Mouse (Mus musculus) naive thymus-derived CD4-positive, alpha-beta T cell, adult 5 months (primary cell): ENCODE measurements around the gene Tmem100. TPM values are rescaled to one million over a fixed set of nuclear protein-coding genes. Genes with fewer than 3 reads are reported as not detected.

Experiments used
- polyA plus RNA-seq: library from polyadenylated mRNA; unstranded; fragments of 100-300 nt; shearing (Covaris generic); gene quantifications from one replicate; pipeline ENCODE4 v1.2.1, GENCODE M21; 2017

Tmem100 gene
- not detected for polyA plus RNA-seq

GRCm38 (mm10) chr11:90029841-90030398, at the start of gene Tmem100:
Gene Tmem100 (plus strand): TSS chr11:90030348.

DNA sequence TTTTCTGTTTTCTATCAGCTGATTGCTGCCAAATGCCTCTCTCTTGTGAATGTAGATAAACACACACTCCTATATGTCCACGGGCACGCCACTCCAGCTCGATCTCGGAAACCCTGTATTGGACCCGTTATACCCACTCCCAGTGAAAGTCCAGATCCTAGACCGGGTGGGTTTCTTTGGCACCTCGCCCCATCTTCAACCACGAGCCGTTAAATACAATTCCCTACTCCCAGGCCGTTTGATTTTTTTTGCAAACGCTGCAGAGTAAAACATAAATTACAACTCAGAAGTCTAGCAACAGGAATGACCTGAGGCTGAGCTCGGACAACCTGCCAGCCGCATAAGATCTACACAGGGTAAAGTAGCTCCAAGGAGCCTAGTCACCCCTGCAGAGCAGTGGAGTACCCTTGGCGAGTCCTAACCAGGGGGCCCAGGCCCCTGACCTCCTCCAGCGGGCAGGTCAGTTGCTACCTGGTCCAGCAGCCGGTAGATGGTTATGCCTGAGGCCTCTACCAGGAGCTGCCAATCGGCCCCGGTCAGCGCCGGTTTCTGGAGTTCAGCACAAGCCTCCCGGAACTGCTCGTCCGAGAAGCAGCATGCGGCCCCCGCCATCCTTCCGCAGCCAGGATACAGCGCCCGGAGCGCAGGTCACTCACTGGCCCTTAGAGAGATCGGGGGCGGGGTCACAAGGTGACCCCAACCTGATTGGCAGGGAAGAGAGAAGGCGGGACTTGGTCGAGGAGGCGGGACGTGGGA, 27.7 kb upstream of the Tmem100 start, which contains the start of gene Pctp:
Gene Pctp, minus strand, starts transcription at position 664 of the 756 bp plus-strand sequence.

Other genes starting within 250 kb of the Tmem100 start
- gene Pctp, start 27.5 kb upstream of the Tmem100 start, polyA plus RNA-seq: 2.0 TPM
- 11.1 TPM for gene Gm45716, start 157.3 kb downstream of the Tmem100 start, polyA plus RNA-seq
- gene Mmd, start 219.1 kb downstream of the Tmem100 start, polyA plus RNA-seq: 13.0 TPM